Mouse (Mus musculus): ENCODE measurements at regions not wholly inside any gene's neighbourhood (a gene's known extent, or its start where the extent isn't known, plus 50 kb on each side); places are given as distances from the start of the nearest gene placed in this dataset.
"Not testable (repeated sequence)": the region's sequence is repeated elsewhere in the genome, so short reads cannot be mapped to it uniquely, and the experiment has no call there.

GRCm38 (mm10) chr15:9954941-9955340 is 206.3 kb upstream of the Spef2 start:
- intact Hi-C loops (cut with DNase I), result no loop called here

GRCm38 (mm10) chr15:9974999-9975398 is 202.0 kb upstream of the Prlr start:
- no peak for DNase-seq
- intact Hi-C loops (cut with DNase I), result no loop called here

More at GRCm38 (mm10) chr15:9954941-9955340, 206.3 kb upstream of the Spef2 start:
- DNase-seq, result no peak

- intact Hi-C loops (cut with DNase I), result no loop called here
- DNase-seq, result no peak
These were observed 165.5 kb upstream of the Prlr start for GRCm38 (mm10) chr15:10011289-10012234.

GRCm38 (mm10) chr15:10017216-10017615 is 159.8 kb upstream of the Prlr start:
- no peak for DNase-seq
- intact Hi-C loops (cut with DNase I), result no loop called here

- DNase-seq, result no peak
- intact Hi-C loops (cut with DNase I), result no loop called here
These were observed 147.1 kb upstream of the Prlr start for GRCm38 (mm10) chr15:10029902-10030301.

GRCm38 (mm10) chr15:10035561-10035960 is 141.5 kb upstream of the Prlr start:
- intact Hi-C loops (cut with DNase I), result no loop called here

GRCm38 (mm10) chr15:10036576-10036975 is 140.5 kb upstream of the Prlr start:
- DNase-seq; intact Hi-C loops (cut with DNase I): not testable (repeated sequence)

More at GRCm38 (mm10) chr15:10035561-10035960, 141.5 kb upstream of the Prlr start:
- DNase-seq, result no peak

- intact Hi-C loops (cut with DNase I), result no loop called here
- DNase-seq, result no peak
These were observed 103.5 kb upstream of the Prlr start for GRCm38 (mm10) chr15:10073580-10073979.

GRCm38 (mm10) chr15:10074916-10075315 is 102.1 kb upstream of the Prlr start:
- intact Hi-C loops (cut with DNase I), result no loop called here
- no peak for DNase-seq

- intact Hi-C loops (cut with DNase I), result no loop called here
- no peak for DNase-seq
These were observed 101.5 kb upstream of the Prlr start for GRCm38 (mm10) chr15:10075391-10076060.

GRCm38 (mm10) chr15:10076061-10076400 is 101.0 kb upstream of the Prlr start:
- DNase-seq, result no peak
- intact Hi-C loops (cut with DNase I), result no loop called here

GRCm38 (mm10) chr15:10078434-10078833 is 98.6 kb upstream of the Prlr start:
- intact Hi-C loops (cut with DNase I), result no loop called here
- DNase-seq, result no peak

GRCm38 (mm10) chr15:10079510-10079909 is 97.5 kb upstream of the Prlr start:
- intact Hi-C loops (cut with DNase I), result no loop called here
- no peak for DNase-seq

- intact Hi-C loops (cut with DNase I), result no loop called here
- peak; percentile 5 to 22 for DNase-seq
These were observed 88.3 kb upstream of the Prlr start for GRCm38 (mm10) chr15:10088691-10089090.

- intact Hi-C loops (cut with DNase I), result no loop called here
- no peak for DNase-seq
These were observed 86.5 kb upstream of the Prlr start for GRCm38 (mm10) chr15:10090384-10091092.

GRCm38 (mm10) chr15:10103350-10103749 is 73.7 kb upstream of the Prlr start:
- intact Hi-C loops (cut with DNase I), result no loop called here
- DNase-seq, result no peak

- intact Hi-C loops (cut with DNase I), result not testable (repeated sequence)
These were observed 71.6 kb upstream of the Prlr start for GRCm38 (mm10) chr15:10105211-10105976.

GRCm38 (mm10) chr15:10106853-10107252 is 70.2 kb upstream of the Prlr start:
- intact Hi-C loops (cut with DNase I), result no loop called here
- no peak for DNase-seq

More at GRCm38 (mm10) chr15:10105211-10105976, 71.6 kb upstream of the Prlr start:
- not testable (repeated sequence) for DNase-seq
